Mouse (Mus musculus) intestine, embryonic 15.5 days (tissue): ENCODE measurements around the gene Selenoh. TPM values are rescaled to one million over a fixed set of nuclear protein-coding genes. Genes with fewer than 3 reads are reported as not detected.

ENCODE experiments used
- polyA plus RNA-seq: library from polyadenylated mRNA; unstranded; fragments of >200 nt; fragmentation: Nextera tagmentation; extraction: Ambion mirVana; gene quantifications from 2 replicates; pipeline ENCODE4 v1.2.1, GENCODE M21; 2015

The Selenoh gene
- polyA plus RNA-seq, 1 experiment from 2014 or later: 234 TPM

Other genes starting within 250 kb of the Selenoh start
- gene Calcrl, start 245.4 kb downstream of the Selenoh start, polyA plus RNA-seq: 24.0 and 30.8 TPM in 2 replicates
- gene Tfpi, start 194.0 kb downstream of the Selenoh start, polyA plus RNA-seq: 40.9 and 46.9 TPM in 2 replicates
- 60.7 and 64.4 TPM in 2 replicates for gene Ctnnd1, start 20.0 kb downstream of the Selenoh start, polyA plus RNA-seq
- gene Btbd18, start 11.7 kb downstream of the Selenoh start, polyA plus RNA-seq: 0.05 and 0.06 TPM in 2 replicates
- not detected in 2 replicates for gene Gm28635, start 7.3 kb upstream of the Selenoh start, polyA plus RNA-seq
- 32.5 and 34.7 TPM in 2 replicates for gene Med19, start 7.6 kb upstream of the Selenoh start, polyA plus RNA-seq
- 140 and 144 TPM in 2 replicates for gene Tmx2, start 8.4 kb upstream of the Selenoh start, polyA plus RNA-seq
- 24.6 and 26.5 TPM in 2 replicates for gene Zdhhc5, start 44.4 kb upstream of the Selenoh start, polyA plus RNA-seq
- gene Clp1, start 56.6 kb upstream of the Selenoh start, polyA plus RNA-seq: 26.3 and 26.7 TPM in 2 replicates
- 5.1 and 6.0 TPM in 2 replicates for gene Ypel4, start 63.3 kb upstream of the Selenoh start, polyA plus RNA-seq
- 5.5 and 6.1 TPM in 2 replicates for gene Gm19426, start 72.9 kb upstream of the Selenoh start, polyA plus RNA-seq
- gene Serping1, start 104.7 kb upstream of the Selenoh start, polyA plus RNA-seq: 59.7 and 60.5 TPM in 2 replicates
- gene Ube2l6, start 128.1 kb upstream of the Selenoh start, polyA plus RNA-seq: 46.5 TPM in 2 replicates
- 0.08 and 0.13 TPM in 2 replicates for gene Smtnl1, start 151.9 kb upstream of the Selenoh start, polyA plus RNA-seq
- gene Timm10, start 156.2 kb upstream of the Selenoh start, polyA plus RNA-seq: 56.1 and 67.2 TPM in 2 replicates
- 15.0 and 16.3 TPM in 2 replicates for gene Slc43a1, start 168.1 kb upstream of the Selenoh start, polyA plus RNA-seq
- gene Rtn4rl2, start 215.9 kb upstream of the Selenoh start, polyA plus RNA-seq: 1.2 and 1.7 TPM in 2 replicates